Mouse (Mus musculus) v-Abl transformed pro-B cells (cell line): Measurements from ENCODE around the gene Gm49425.
"Not testable (repeated sequence)": the region's sequence is repeated elsewhere in the genome, so short reads cannot be mapped to it uniquely, and the experiment has no call there.

Experiments
- in situ Hi-C, 2 experiments: fragments of 400-800 bp; cut with MboI; formaldehyde crosslinking; loops; one replicate each; pipeline ENCODE4 v1.15.1; 2025; ENCODE audit not compliant: unreplicated experiment in 2 of 2

The Gm49425 gene

GRCm38 (mm10) chr15:101517161-101517560 is at the start of gene Gm49425:
TSS of gene Gm49425 (minus strand) at chr15:101517261.
- in situ Hi-C loops, result not testable (repeated sequence)

DNA sequence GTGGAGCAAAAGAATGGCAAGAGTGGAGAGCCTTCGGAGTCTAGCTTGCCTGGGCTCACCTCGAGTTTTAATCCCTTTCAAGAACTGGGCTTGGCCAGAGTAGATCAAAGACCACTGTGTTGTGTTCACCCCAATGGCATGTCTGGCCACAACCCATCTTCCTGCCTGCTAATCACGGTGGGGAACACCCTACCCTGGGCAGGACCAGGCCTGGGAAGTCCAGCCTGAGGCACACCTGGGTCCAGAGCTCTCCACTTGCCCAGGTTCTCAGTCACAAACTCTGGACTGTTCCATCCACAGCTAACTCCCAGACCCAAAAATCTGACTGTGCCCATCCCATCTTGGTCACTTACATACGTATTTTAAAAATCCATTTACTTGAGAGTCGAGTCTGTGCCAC is 45.8 kb upstream of the Gm49425 start, which contains the start of gene Krt90:
Gene Krt90 (minus strand): TSS at position 101 of the 400 bp plus-strand sequence.
- in situ Hi-C loops, result no loop called here

GRCm38 (mm10) chr15:101558034-101558646 is 41.1 kb upstream of the Gm49425 start:
- in situ Hi-C loops, result no loop called here

GRCm38 (mm10) chr15:101553169-101553568 is 36.1 kb upstream of the Gm49425 start:
- in situ Hi-C loops, result no loop called here

DNA sequence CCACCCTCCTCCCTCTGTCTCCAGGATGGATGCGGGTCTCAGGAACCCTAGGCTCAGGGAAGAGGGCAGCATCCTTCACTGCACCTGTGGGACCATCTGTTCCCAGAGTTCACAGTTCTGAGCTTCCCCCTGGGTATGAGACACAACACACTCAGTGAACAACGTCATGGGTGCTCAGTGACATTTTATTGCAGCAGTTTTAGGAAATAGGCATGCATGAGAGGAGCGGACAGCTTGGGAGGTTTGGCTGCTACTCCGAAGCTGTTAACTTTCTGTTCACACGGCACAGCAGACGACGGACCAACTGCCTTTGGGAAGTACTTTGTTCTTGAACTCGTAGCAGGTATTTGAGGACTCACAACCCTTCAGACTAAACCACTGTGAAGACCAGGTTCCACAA is 35.1 kb upstream of the Gm49425 start:
- in situ Hi-C loops, result no loop called here

DNA sequence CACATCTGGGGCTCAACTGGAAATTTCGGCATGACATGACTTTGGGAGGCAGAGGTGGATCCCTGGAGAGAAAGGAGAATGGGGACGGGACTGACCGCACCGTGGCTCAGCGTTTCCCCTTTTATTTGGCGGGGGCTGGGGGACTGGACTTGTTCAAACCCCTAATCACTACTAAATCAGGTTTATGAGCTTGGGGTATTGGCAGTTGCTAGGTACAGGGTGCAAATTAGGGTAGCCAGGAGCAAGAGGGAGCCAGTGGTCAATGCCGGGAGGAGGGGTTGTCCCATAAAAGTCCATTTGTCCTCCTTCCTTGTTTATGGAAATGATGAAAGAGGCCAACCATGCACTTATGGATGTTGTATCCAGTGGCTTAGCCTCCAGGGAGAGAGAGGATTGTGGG is 33.5 kb upstream of the Gm49425 start, which contains the start of gene Krt82:
Gene Krt82 (minus strand): TSS at position 101 of the 400 bp plus-strand sequence.
- in situ Hi-C loops, result no loop called here

GRCm38 (mm10) chr15:101544478-101544877 is 27.4 kb upstream of the Gm49425 start:
- in situ Hi-C loops, result no loop called here

GRCm38 (mm10) chr15:101542543-101542942 is 25.5 kb upstream of the Gm49425 start:
- in situ Hi-C loops, result no loop called here

- in situ Hi-C loops, result no loop called here
Observed at GRCm38 (mm10) chr15:101538580-101538900, 21.5 kb upstream of the Gm49425 start.

DNA sequence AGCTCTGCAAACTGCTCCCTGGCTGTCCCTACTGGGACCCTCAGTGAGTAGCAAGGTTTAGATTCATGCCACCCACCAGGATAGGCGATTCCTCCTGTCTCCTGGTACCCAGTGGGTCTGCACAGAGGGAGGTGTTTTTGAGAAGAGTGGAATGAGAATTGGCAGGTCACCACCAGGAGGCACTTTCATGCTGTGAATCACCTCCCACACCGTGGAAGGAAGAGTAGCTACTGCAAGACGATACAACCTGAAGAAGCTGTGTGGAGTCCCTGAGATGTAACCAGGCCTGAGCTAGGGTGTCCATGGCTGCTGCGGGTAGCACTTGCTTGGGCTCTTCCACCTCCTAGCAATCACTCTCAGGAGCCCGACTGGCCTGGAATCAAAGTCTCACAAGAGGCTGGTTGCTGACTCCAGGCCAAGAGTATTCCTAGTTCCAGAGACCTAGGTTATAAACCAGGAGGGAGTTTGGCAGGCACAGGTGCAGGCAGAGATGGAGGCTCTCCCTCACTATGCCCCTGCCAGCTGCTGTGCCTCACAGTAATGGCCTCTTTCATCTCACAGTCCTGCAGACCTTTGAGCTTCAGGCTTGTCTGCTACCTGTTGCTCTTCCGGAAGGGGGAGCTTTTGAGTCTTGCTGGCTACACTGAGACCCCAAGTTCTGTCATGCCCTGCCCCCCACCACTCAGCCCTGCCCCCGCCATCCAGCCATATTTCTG is 21.0 kb upstream of the Gm49425 start:
- in situ Hi-C loops, result no loop called here

- in situ Hi-C loops, result no loop called here
Observed at GRCm38 (mm10) chr15:101536054-101536850, 19.2 kb upstream of the Gm49425 start.

- in situ Hi-C loops, result no loop called here
Observed at GRCm38 (mm10) chr15:101532720-101533119, 15.7 kb upstream of the Gm49425 start, which contains the start of gene Krt84. TSS of gene Krt84 (minus strand) at chr15:101532820.

GRCm38 (mm10) chr15:101522556-101523232 is 5.6 kb upstream of the Gm49425 start:
- in situ Hi-C loops, result loop anchor here in 1 of 2 experiments (10.0 kb wide), 1 partner anchor 178 kb away; no protein-coding TSS in a partner anchor

DNA sequence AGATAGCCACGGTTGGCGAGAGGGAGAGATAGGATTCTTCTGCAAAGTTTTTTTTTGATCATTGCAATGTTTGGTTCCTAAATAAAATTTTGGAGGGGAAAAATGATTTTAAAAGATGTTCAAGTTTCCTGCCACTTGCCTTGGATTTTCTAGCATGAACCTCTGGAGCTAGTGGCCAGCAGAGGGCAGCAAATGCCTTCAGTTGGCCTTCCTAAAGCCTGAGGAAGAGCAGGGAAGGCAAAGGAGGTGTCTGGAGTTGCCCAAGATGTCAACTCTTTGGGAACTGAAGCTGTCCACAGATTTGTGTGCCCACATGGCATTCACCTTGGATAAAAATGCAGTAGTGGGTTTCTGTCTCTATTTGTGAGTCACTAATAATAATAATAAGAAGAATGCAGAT is 2.7 kb upstream of the Gm49425 start:
- in situ Hi-C loops, result loop anchor here in 1 of 2 experiments (10.0 kb wide), 1 partner anchor 175 kb away; no protein-coding TSS in a partner anchor

- in situ Hi-C loops, result loop anchor here in 1 of 2 experiments (5.0 kb wide), 1 partner anchor 76 kb away; no protein-coding TSS in a partner anchor
Observed at GRCm38 (mm10) chr15:101508247-101508646, 8.8 kb downstream of the Gm49425 start.

- in situ Hi-C loops, result loop anchor here in 1 of 2 experiments (5.0 kb wide), 1 partner anchor 75 kb away; no protein-coding TSS in a partner anchor
Observed at GRCm38 (mm10) chr15:101506896-101507758, 9.9 kb downstream of the Gm49425 start.

- in situ Hi-C loops, result no loop called here
Observed at GRCm38 (mm10) chr15:101497181-101497580, 19.9 kb downstream of the Gm49425 start.

DNA sequence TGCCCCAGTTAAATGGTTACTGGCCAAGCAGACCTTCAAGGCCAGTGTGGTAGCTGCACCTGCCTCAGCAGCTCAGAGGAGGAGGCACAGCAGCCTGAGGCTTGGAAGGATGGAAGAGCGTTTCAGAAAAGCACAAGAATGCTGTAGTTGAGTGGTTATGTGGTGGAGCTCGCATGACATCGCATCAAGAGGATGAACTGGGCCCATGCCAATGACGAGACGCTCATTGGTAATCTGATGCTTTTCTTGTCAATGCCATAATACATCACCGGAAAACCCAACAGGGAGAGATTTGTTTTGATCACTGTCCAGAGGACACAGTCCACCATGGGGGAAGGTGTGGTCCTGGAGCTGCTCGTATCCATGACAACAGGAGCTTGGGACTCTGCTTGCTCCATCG is 21.8 kb downstream of the Gm49425 start:
- in situ Hi-C loops, result no loop called here

DNA sequence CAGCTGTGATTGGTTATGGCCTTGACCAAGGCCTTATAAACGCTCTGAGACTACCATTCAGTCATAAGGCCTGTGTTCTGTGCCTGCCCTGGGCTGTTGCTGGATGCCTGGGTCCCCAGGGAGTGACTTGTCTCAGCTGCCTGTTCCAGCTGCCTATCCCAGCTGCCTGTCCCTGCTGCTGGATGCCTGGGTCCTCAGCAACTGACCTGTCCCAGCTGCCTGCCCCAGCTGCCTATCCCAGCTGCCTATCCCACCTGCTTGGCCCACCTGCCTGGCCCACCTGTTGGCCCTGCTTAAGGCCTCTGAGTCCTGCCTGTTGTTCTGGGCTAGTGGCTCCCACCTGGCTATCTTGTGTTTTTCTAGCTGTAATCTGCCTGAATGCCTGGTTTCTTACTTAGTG is 22.9 kb downstream of the Gm49425 start:
- in situ Hi-C loops, result no loop called here
